Mouse (Mus musculus) lung, adult 18-20 months (tissue): ENCODE data around the gene Smad6.
A peak's percentile ranks its signal among the peaks of the same experiment; 100 is the strongest.

Source experiments
- DNase-seq, 2 experiments: peaks; one replicate each; pipeline ENCODE4 v3.0.0; 2022; ENCODE audit warnings: mixed read lengths in 2 of 2

Smad6 gene

GRCm38 (mm10) chr9:64021853-64022561 is at the start of gene Smad6:
TSS of gene Smad6 (minus strand) at chr9:64022059.
- peak; percentile 96 to 97 for DNase-seq

GRCm38 (mm10) chr9:64070674-64071073 is 48.8 kb upstream of the Smad6 start:
- DNase-seq, result no peak

GRCm38 (mm10) chr9:64069131-64069530 is 47.3 kb upstream of the Smad6 start:
- peak; percentile 31 to 56 for DNase-seq

GRCm38 (mm10) chr9:64068571-64068970 is 46.7 kb upstream of the Smad6 start:
- DNase-seq, result no peak

- DNase-seq, result no peak
Measured at GRCm38 (mm10) chr9:64067787-64068186, 45.9 kb upstream of the Smad6 start.

- peak; percentile 49 to 66 for DNase-seq
Measured at GRCm38 (mm10) chr9:64060033-64060539, 38.2 kb upstream of the Smad6 start.

- DNase-seq, result no peak
Measured at GRCm38 (mm10) chr9:64057903-64058650, 36.2 kb upstream of the Smad6 start.

- DNase-seq, result peak; percentile 52 to 67
Measured at GRCm38 (mm10) chr9:64055162-64055561, 33.3 kb upstream of the Smad6 start.

- no peak for DNase-seq
Measured at GRCm38 (mm10) chr9:64053786-64054185, 31.9 kb upstream of the Smad6 start.

GRCm38 (mm10) chr9:64051241-64051640 is 29.4 kb upstream of the Smad6 start:
- DNase-seq, result no peak

GRCm38 (mm10) chr9:64050513-64051065 is 28.7 kb upstream of the Smad6 start:
- peak; percentile 33 to 56 for DNase-seq

- DNase-seq, result peak; percentile 86 to 92
Measured at GRCm38 (mm10) chr9:64049471-64050380, 27.9 kb upstream of the Smad6 start.

GRCm38 (mm10) chr9:64045117-64045890 is 23.4 kb upstream of the Smad6 start:
- DNase-seq, result peak; percentile 77 to 86

- DNase-seq, result no peak
Measured at GRCm38 (mm10) chr9:64044343-64044742, 22.5 kb upstream of the Smad6 start.

GRCm38 (mm10) chr9:64042911-64043310 is 21.1 kb upstream of the Smad6 start:
- DNase-seq, result no peak

- no peak for DNase-seq
Measured at GRCm38 (mm10) chr9:64042216-64042615, 20.4 kb upstream of the Smad6 start.

GRCm38 (mm10) chr9:64029908-64030631 is 8.2 kb upstream of the Smad6 start:
- DNase-seq, result peak; percentile 82 to 86

- peak; percentile 58 to 72 for DNase-seq
Measured at GRCm38 (mm10) chr9:64025565-64025964, 3.7 kb upstream of the Smad6 start.

GRCm38 (mm10) chr9:64024976-64025375 is 3.1 kb upstream of the Smad6 start:
- peak in 1 of 2 experiments; percentile 39 for DNase-seq

- peak; percentile 96 to 98 for DNase-seq
Measured at GRCm38 (mm10) chr9:64022562-64023366, 905 bp upstream of the Smad6 start.
